In genomic region chr11:76624071-76624470, GRCm38 (mm10) we compare ENCODE assay signal across 12 mouse cellular contexts. TPM values are rescaled to one million over a fixed set of nuclear protein-coding genes. Genes with fewer than 3 reads are reported as not detected.
DNase-seq lines count a peak whose midpoint lies in the region; ATAC-seq lines count a peak whose summit lies in the region.
"Had no signal": no experiment of that assay in that cellular context is flagged by ENCODE, and none has a peak within 500 bp of the region (broad histone marks: within the 10 kb centered on the region; RNA-seq: fewer than 3 reads in every experiment).

No protein-coding gene starts in this region.

- no peaks in the 10 kb centered on the region for H3K36me3 ChIP-seq in kidney, embryonic 15.5 days
- H3K36me3 ChIP-seq in embryonic facial prominence, embryonic 10.5 days (replicated peaks), result no peaks in the 10 kb centered on the region
- no peaks in the 10 kb centered on the region for H3K36me3 ChIP-seq in hindbrain, embryonic 14.5 days (replicated peaks; ENCODE audit: control insufficient read depth, insufficient read depth)
- no peaks in the 10 kb centered on the region for H3K36me3 ChIP-seq in midbrain, embryonic 16.5 days (ENCODE audit: control insufficient read depth, insufficient read depth, low read length)
- H3K36me3 ChIP-seq: liver, embryonic 13.5 days had no signal

- H3K4me1 ChIP-seq in kidney, embryonic 15.5 days, result peaks cover 56% of the 10 kb centered on the region
- peaks cover 34% of the 10 kb centered on the region for H3K4me1 ChIP-seq in embryonic facial prominence, embryonic 10.5 days
- H3K4me1 ChIP-seq in hindbrain, embryonic 14.5 days (replicated peaks; ENCODE audit: control insufficient read depth, insufficient read depth, low read length), result peaks cover 23% of the 10 kb centered on the region
- H3K4me1 ChIP-seq in midbrain, embryonic 16.5 days (ENCODE audit: control insufficient read depth, insufficient read depth, low read length), result peaks cover 13% of the 10 kb centered on the region

- H3K4me3 ChIP-seq in kidney, embryonic 15.5 days (replicated peaks), result peak overlapping the region; percentile 79
- peak overlapping the region; percentile 86 for H3K4me3 ChIP-seq in embryonic facial prominence, embryonic 10.5 days
- H3K4me3 ChIP-seq in hindbrain, embryonic 14.5 days (replicated peaks; ENCODE audit: low read length), result peak overlapping the region; percentile 62; the same call in 1 of the 2 replicates
- H3K4me3 ChIP-seq in midbrain, embryonic 16.5 days (ENCODE audit: low read depth, low read length), result peak overlapping the region; percentile 64

- 26% methylated on average over 10 of the region's 10 CpGs for WGBS in kidney, embryonic 15.5 days
- WGBS in embryonic facial prominence, embryonic 10.5 days, result 44% methylated on average over 10 of the region's 10 CpGs
- WGBS in hindbrain, embryonic 14.5 days, result 59% methylated on average over 10 of the region's 10 CpGs
- 59% methylated on average over 10 of the region's 10 CpGs for WGBS in midbrain, embryonic 16.5 days

- no peak for ATAC-seq in kidney, embryonic 15.5 days (replicated peaks; ENCODE audit: low FRiP score)
- ATAC-seq in hindbrain, embryonic 14.5 days (ENCODE audit: low FRiP score), result no peak
- ATAC-seq in midbrain, embryonic 16.5 days, result no peak

- peak overlapping the region; percentile 96 for H3K4me2 ChIP-seq in kidney, embryonic 15.5 days
- peak overlapping the region; percentile 99 for H3K4me2 ChIP-seq in hindbrain, embryonic 14.5 days (replicated peaks)
- peak overlapping the region; percentile 100; the same call in 1 of the 2 replicates for H3K4me2 ChIP-seq in midbrain, embryonic 16.5 days (ENCODE audit: low read length)

- 0 out of 2 replicates have a peak overlapping the region, but pooled peaks have one; percentile 77 for H3K9ac ChIP-seq in kidney, embryonic 15.5 days
- peak overlapping the region; percentile 57; the same call in 1 of the 2 replicates for H3K9ac ChIP-seq in hindbrain, embryonic 14.5 days
- H3K9ac ChIP-seq in midbrain, embryonic 16.5 days (ENCODE audit: low read depth, low read length), result no peak overlapping the region

- DNase-seq in kidney, postnatal 25 days, result no peak
- DNase-seq in embryonic facial prominence, embryonic 10.5 days (ENCODE audit: low spot score), result no peak
- no peak for DNase-seq in hindbrain, embryonic 14.5 days (ENCODE audit: low spot score)
- DNase-seq in layer of hippocampus, adult 18-20 months (ENCODE audit: low spot score in 2 of 2), result no peak
- DNase-seq in cerebellum, adult 9-11 months, result no peak
- no peak for DNase-seq in embryo, embryonic 10.5 days (ENCODE audit: low spot score)
- DNase-seq: liver, embryonic 13.5 days had no signal

- peak overlapping the region; percentile 86 for H3K27ac ChIP-seq in kidney, embryonic 15.5 days
- peak overlapping the region; percentile 89 for H3K27ac ChIP-seq in embryonic facial prominence, embryonic 10.5 days (replicated peaks)
- no peak overlapping the region for H3K27ac ChIP-seq in hindbrain, embryonic 14.5 days
- H3K27ac ChIP-seq in midbrain, embryonic 16.5 days (ENCODE audit: low read length), result no peak overlapping the region
- H3K27ac ChIP-seq: liver, embryonic 13.5 days had no signal

- no peaks in the 10 kb centered on the region for H3K9me3 ChIP-seq in kidney, embryonic 15.5 days (replicated peaks)
- H3K9me3 ChIP-seq in embryonic facial prominence, embryonic 10.5 days, result no peaks in the 10 kb centered on the region
- no peaks in the 10 kb centered on the region for H3K9me3 ChIP-seq in hindbrain, embryonic 14.5 days (ENCODE audit: control insufficient read depth, low read length)
- H3K9me3 ChIP-seq in midbrain, embryonic 16.5 days (replicated peaks; ENCODE audit: control insufficient read depth, low read length, poor library complexity, severe bottlenecking), result no peaks in the 10 kb centered on the region
- H3K9me3 ChIP-seq: liver, embryonic 13.5 days had no signal

- H3K27me3 ChIP-seq in kidney, embryonic 15.5 days, result peaks cover 26% of the 10 kb centered on the region
- H3K27me3 ChIP-seq in embryonic facial prominence, embryonic 10.5 days (replicated peaks; ENCODE audit: low read depth, poor library complexity, severe bottlenecking), result peaks cover 54% of the 10 kb centered on the region
- peaks cover 9% of the 10 kb centered on the region; the same call in 1 of the 2 replicates for H3K27me3 ChIP-seq in hindbrain, embryonic 14.5 days (ENCODE audit: control insufficient read depth, insufficient read depth, low read length)
- peaks cover 6% of the 10 kb centered on the region for H3K27me3 ChIP-seq in midbrain, embryonic 16.5 days (ENCODE audit: control insufficient read depth, insufficient read depth, low read depth, low read length)

RNA-seq across cellular contexts. Expression of gene Abr, which starts 2.0 kb away (rescaled TPM):
- polyA plus RNA-seq in kidney, embryonic 15.5 days (2015; fragmentation: Nextera tagmentation; extraction: Ambion mirVana), result 44.2 and 48.3 TPM in 2 replicates
- 29.6 and 34.6 TPM in 2 replicates for polyA plus RNA-seq in embryonic facial prominence, embryonic 10.5 days (2016; fragmentation: Nextera tagmentation; extraction: Ambion mirVana)
- polyA plus RNA-seq in hindbrain, embryonic 14.5 days (2014; fragmentation: Nextera tagmentation; extraction: Ambion mirVana), result 115 and 123 TPM in 2 replicates
- polyA plus RNA-seq in midbrain, embryonic 16.5 days (2015; fragmentation: Nextera tagmentation; extraction: Ambion mirVana), result 110 and 116 TPM in 2 replicates
- 100 to 1,000 TPM; 490 to 505 TPM for total RNA-seq in layer of hippocampus, adult 18-20 months (2021)

RNA-seq across cellular contexts. Expression of gene Bhlha9, which starts 48.2 kb away (rescaled TPM):
- polyA plus RNA-seq in kidney, embryonic 15.5 days (2015; fragmentation: Nextera tagmentation; extraction: Ambion mirVana), result 0.30 and 0.54 TPM in 2 replicates
- not detected in 2 replicates for polyA plus RNA-seq in embryonic facial prominence, embryonic 10.5 days (2016; fragmentation: Nextera tagmentation; extraction: Ambion mirVana)
- 0.91 and 1.1 TPM in 2 replicates for polyA plus RNA-seq in hindbrain, embryonic 14.5 days (2014; fragmentation: Nextera tagmentation; extraction: Ambion mirVana)
- 1.3 and 1.9 TPM in 2 replicates for polyA plus RNA-seq in midbrain, embryonic 16.5 days (2015; fragmentation: Nextera tagmentation; extraction: Ambion mirVana)
- total RNA-seq in layer of hippocampus, adult 18-20 months (2021), result 1 to 10 TPM; 3.9 to 4.7 TPM
- total RNA-seq: heart, postnatal 36 days; MEL; neutrophil, adult 5-6 weeks had no signal
- polyA plus RNA-seq: liver, embryonic 13.5 days had no signal

RNA-seq across cellular contexts. Expression of gene Trarg1, which starts 55.5 kb away (rescaled TPM):
- 1.2 and 2.1 TPM in 2 replicates for polyA plus RNA-seq in kidney, embryonic 15.5 days (2015; fragmentation: Nextera tagmentation; extraction: Ambion mirVana)
- 0.05 and 0.18 TPM in 2 replicates for polyA plus RNA-seq in embryonic facial prominence, embryonic 10.5 days (2016; fragmentation: Nextera tagmentation; extraction: Ambion mirVana)
- polyA plus RNA-seq in hindbrain, embryonic 14.5 days (2014; fragmentation: Nextera tagmentation; extraction: Ambion mirVana), result 0.35 and 0.73 TPM in 2 replicates
- polyA plus RNA-seq in midbrain, embryonic 16.5 days (2015; fragmentation: Nextera tagmentation; extraction: Ambion mirVana), result 0.21 and 0.24 TPM in 2 replicates
- under 1 TPM; 0.30 to 0.52 TPM for total RNA-seq in layer of hippocampus, adult 18-20 months (2021)
- total RNA-seq: MEL; neutrophil, adult 5-6 weeks had no signal
- polyA plus RNA-seq: liver, embryonic 13.5 days had no signal

Comparison
In these comparisons a context has a peak if more than half of its experiments do, and no peak if none do; other contexts are left out.
1. H3K27ac ChIP-seq: peak in kidney, embryonic 15.5 days (single experiment) and embryonic facial prominence, embryonic 10.5 days (single experiment); none in hindbrain, embryonic 14.5 days (single experiment) and midbrain, embryonic 16.5 days (single experiment).
2. Peak in every context shown above with its lines, with median percentiles within 50 percentile points of each other: H3K4me2 ChIP-seq and H3K4me3 ChIP-seq.